Mouse (Mus musculus): Measurements from ENCODE around the gene Krtap4-8. TPM values are rescaled to one million over a fixed set of nuclear protein-coding genes. Genes with fewer than 3 reads are reported as not detected.
"Not testable (repeated sequence)": the region's sequence is repeated elsewhere in the genome, so short reads cannot be mapped to it uniquely, and the experiment has no call there.

Gene Krtap4-8
- total RNA-seq (2021): not detected
- long read RNA-seq, experiment 1: 0 reads
- long read RNA-seq, experiment 2: 0 reads

- DNase-seq: no peak
- intact Hi-C loops (cut with DNase I): no loop called here
These were observed at the start of gene Krtap4-8 for GRCm38 (mm10) chr11:99780604-99781003. Krtap4-8 (minus strand) TSS chr11:99780704.

- DNase-seq; intact Hi-C loops (cut with DNase I): not testable (repeated sequence)
These were observed 35.1 kb upstream of the Krtap4-8 start, which contains the start of gene Gm11564 for GRCm38 (mm10) chr11:99815566-99815965. Gm11564 (minus strand) TSS chr11:99815666.

- DNase-seq; intact Hi-C loops (cut with DNase I): not testable (repeated sequence)
These were observed 29.3 kb upstream of the Krtap4-8 start, which contains the start of gene Krtap4-13 for GRCm38 (mm10) chr11:99809792-99810191. Krtap4-13 (minus strand) TSS chr11:99809892.

GRCm38 (mm10) chr11:99804346-99804745 lies 23.8 kb upstream of the Krtap4-8 start, which contains the start of gene Gm11554:
Gm11554 (minus strand) TSS chr11:99804446.
- intact Hi-C loops (cut with DNase I); DNase-seq: not testable (repeated sequence)

DNA sequence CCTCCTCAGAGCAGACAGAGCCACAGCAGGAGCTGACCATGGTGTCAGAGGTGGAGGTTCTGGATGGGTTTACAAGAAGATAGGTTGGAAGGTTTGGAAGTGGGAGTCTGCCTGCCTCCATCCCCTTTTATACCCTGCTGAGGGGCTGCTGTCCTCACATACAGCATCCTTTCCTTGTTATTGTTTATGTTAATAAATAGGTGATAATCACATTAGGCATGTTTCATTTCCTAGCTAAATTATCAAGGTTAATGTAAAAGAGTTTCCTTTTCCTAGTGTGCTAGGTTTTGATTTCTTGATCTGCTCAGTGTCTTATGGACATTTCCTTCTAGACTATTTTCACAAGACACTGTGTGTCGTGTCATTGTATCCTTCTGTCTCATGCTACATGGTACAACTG lies 18.3 kb upstream of the Krtap4-8 start, which contains the start of gene Gm11569:
Gene Gm11569, minus strand, starts transcription at position 101 of the 400 bp plus-strand sequence.
- DNase-seq; intact Hi-C loops (cut with DNase I): not testable (repeated sequence)

- intact Hi-C loops (cut with DNase I): no loop called here
These were observed 12.9 kb upstream of the Krtap4-8 start, which contains the start of gene Gm11596 for GRCm38 (mm10) chr11:99793367-99793766. Gm11596 (minus strand) TSS chr11:99793467.

DNA sequence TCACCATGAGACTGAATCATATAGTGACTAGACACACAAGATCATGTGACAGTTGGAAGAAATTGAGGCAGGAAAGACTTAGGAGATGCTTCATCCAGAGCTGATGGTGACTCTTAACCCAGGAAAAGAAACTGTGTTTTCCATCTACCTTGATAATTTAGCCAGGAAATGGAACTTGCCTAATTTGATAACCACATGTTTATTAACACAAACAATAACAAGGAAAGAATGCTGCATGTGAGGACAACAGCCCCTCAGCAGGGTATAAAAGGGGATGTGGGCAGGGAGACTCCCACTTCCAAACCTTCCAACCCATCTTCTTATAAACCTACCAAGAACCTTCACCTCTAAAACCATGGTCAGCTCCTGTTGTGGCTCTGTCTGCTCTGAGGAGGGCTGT lies 4.4 kb upstream of the Krtap4-8 start, which contains the start of gene Krtap4-9:
Gene Krtap4-9, plus strand, starts transcription at position 301 of the 400 bp plus-strand sequence.
- DNase-seq; intact Hi-C loops (cut with DNase I): not testable (repeated sequence)

More at GRCm38 (mm10) chr11:99793367-99793766, 12.9 kb upstream of the Krtap4-8 start, which contains the start of gene Gm11596:
- DNase-seq: no peak

DNA sequence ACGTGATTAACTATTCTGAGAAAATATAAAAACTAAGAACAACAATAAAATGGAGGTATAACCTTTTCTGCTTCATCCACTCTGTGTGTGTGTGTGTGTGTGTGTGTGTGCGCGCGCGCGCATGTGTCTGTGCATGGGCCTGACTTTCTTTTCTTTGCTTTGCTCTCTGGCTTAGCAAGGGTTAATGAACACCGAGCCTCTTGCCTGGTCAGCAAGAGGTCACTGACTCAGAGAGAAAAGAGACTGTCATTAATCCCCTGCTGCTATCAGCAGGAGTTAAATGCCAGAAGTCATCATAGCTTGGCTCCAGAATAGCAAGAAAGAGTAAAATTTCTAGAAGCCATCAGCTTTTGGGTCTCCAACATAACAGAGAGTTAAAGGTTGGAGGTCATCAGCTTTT lies 2.1 kb downstream of the Krtap4-8 start:
- intact Hi-C loops (cut with DNase I): no loop called here
- no peak for DNase-seq

GRCm38 (mm10) chr11:99772813-99773212 lies 7.7 kb downstream of the Krtap4-8 start, which contains the start of gene Gm11595:
Gm11595 (minus strand) TSS chr11:99772913.
- DNase-seq; intact Hi-C loops (cut with DNase I): not testable (repeated sequence)

DNA sequence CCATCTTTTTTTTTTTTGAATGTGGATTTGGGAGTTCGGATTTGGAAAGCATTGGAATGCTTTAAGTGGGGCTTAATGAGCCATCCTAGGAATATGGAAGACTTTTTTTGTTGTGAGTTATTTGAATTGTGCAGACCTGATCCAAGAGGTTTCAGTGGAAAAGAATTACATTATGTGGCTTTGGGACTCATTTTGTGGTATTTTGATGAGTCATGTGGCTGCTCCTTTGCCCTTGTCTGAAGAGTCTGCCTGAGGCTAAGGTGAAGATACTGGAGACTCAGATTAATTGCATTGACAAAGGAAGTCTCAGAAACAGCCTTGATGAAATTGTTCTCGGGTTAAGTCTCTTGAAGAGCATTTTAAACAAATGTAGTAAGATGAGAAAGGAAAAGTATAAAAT lies 12.1 kb downstream of the Krtap4-8 start:
- intact Hi-C loops (cut with DNase I): no loop called here

GRCm38 (mm10) chr11:99758877-99759276 lies 21.6 kb downstream of the Krtap4-8 start:
- no peak for DNase-seq
- intact Hi-C loops (cut with DNase I): no loop called here

More for the DNA sequence above, 12.1 kb downstream of the Krtap4-8 start:
- no peak for DNase-seq

DNA sequence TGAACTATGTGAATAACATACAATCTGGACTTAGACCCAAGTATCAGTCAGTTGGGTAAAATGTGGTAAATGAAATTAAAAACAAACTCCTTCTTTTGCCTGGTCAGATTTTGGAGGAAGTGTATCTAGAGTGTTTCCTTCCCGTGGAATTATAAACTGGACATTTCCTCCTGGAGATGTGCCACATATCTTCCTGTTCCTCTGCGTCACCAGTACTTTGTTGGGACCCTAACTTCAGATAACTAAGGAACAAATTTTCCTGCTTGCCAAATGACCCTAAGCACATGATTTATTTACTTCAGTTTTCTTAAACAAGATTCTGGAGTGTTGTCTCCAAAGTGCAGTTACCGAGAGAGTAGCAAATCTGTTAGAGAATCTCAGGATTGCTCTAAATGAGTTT lies 36.5 kb downstream of the Krtap4-8 start:
- intact Hi-C loops (cut with DNase I): no loop called here
- no peak for DNase-seq

- no peak for DNase-seq
- intact Hi-C loops (cut with DNase I): no loop called here
These were observed 46.3 kb downstream of the Krtap4-8 start, which contains the start of gene Gm14180 for GRCm38 (mm10) chr11:99734190-99734589. Gm14180 (minus strand) TSS chr11:99734290.

Other genes with a start within 250 kb of the Krtap4-8 start
- not detected for gene Krt40, start 237.5 kb downstream of the Krtap4-8 start, total RNA-seq (2021)
- not detected for gene Krtap3-3, start 229.8 kb downstream of the Krtap4-8 start, total RNA-seq (2021)
- gene Krtap3-2, start 223.9 kb downstream of the Krtap4-8 start, total RNA-seq (2021): not detected
- gene Gm11939, start 221.2 kb downstream of the Krtap4-8 start, total RNA-seq (2021): not detected
- gene Krtap3-1, start 214.1 kb downstream of the Krtap4-8 start, total RNA-seq (2021): not detected
- not detected for gene Krtap1-5, start 199.7 kb downstream of the Krtap4-8 start, total RNA-seq (2021)
- not detected for gene Krtap1-4, start 197.1 kb downstream of the Krtap4-8 start, total RNA-seq (2021)
- not detected for gene Krtap1-3, start 189.4 kb downstream of the Krtap4-8 start, total RNA-seq (2021)
- not detected for gene Krtap9-3, start 182.6 kb downstream of the Krtap4-8 start, total RNA-seq (2021)
- gene Gm11938, start 177.4 kb downstream of the Krtap4-8 start, total RNA-seq (2021): not detected
- gene Gm11937, start 170.5 kb downstream of the Krtap4-8 start, total RNA-seq (2021): not detected
- not detected for gene Krtap2-4, start 165.9 kb downstream of the Krtap4-8 start, total RNA-seq (2021)
- gene Gm11562, start 160.3 kb downstream of the Krtap4-8 start, total RNA-seq (2021): not detected
- not detected for gene Krtap4-1, start 152.5 kb downstream of the Krtap4-8 start, total RNA-seq (2021)
- not detected for gene Krtap4-2, start 145.6 kb downstream of the Krtap4-8 start, total RNA-seq (2021)
- gene Krtap4-7, start 136.6 kb downstream of the Krtap4-8 start, total RNA-seq (2021): not detected
- gene Gm11555, start 130.5 kb downstream of the Krtap4-8 start, total RNA-seq (2021): not detected
- not detected for gene Gm11563, start 121.7 kb downstream of the Krtap4-8 start, total RNA-seq (2021)
- not detected for gene Krtap4-6, start 114.7 kb downstream of the Krtap4-8 start, total RNA-seq (2021)
- not detected for gene Gm14190, start 90.0 kb downstream of the Krtap4-8 start, total RNA-seq (2021)
- not detected for gene Gm14180, start 46.4 kb downstream of the Krtap4-8 start, total RNA-seq (2021)
- not detected for gene Gm11595, start 7.8 kb downstream of the Krtap4-8 start, total RNA-seq (2021)
- not detected for gene Krtap4-9, start 4.5 kb upstream of the Krtap4-8 start, total RNA-seq (2021)
- gene Gm11596, start 12.8 kb upstream of the Krtap4-8 start, total RNA-seq (2021): not detected
- gene Gm11569, start 18.2 kb upstream of the Krtap4-8 start, total RNA-seq (2021): not detected
- not detected for gene Gm11554, start 23.7 kb upstream of the Krtap4-8 start, total RNA-seq (2021)
- not detected for gene Krtap4-13, start 29.2 kb upstream of the Krtap4-8 start, total RNA-seq (2021)
- not detected for gene Gm11564, start 35.0 kb upstream of the Krtap4-8 start, total RNA-seq (2021)
- not detected for gene 2300003K06Rik, start 57.4 kb upstream of the Krtap4-8 start, total RNA-seq (2021)
- gene Krtap4-16, start 70.9 kb upstream of the Krtap4-8 start, total RNA-seq (2021): not detected
- not detected for gene Gm11568, start 77.2 kb upstream of the Krtap4-8 start, total RNA-seq (2021)
- gene Gm11559, start 83.8 kb upstream of the Krtap4-8 start, total RNA-seq (2021): not detected
- not detected for gene Krtap9-1, start 92.7 kb upstream of the Krtap4-8 start, total RNA-seq (2021)
- gene Gm11567, start 98.5 kb upstream of the Krtap4-8 start, total RNA-seq (2021): not detected
- gene Krtap31-1, start 127.2 kb upstream of the Krtap4-8 start, total RNA-seq (2021): not detected
- gene Gm11565, start 134.0 kb upstream of the Krtap4-8 start, total RNA-seq (2021): not detected
- gene Krtap31-2, start 155.6 kb upstream of the Krtap4-8 start, total RNA-seq (2021): not detected
- gene Krtap9-5, start 167.8 kb upstream of the Krtap4-8 start, total RNA-seq (2021): not detected
- gene Krtap29-1, start 198.3 kb upstream of the Krtap4-8 start, total RNA-seq (2021): not detected
- gene Krtap16-1, start 205.9 kb upstream of the Krtap4-8 start, total RNA-seq (2021): not detected
- not detected for gene Krtap17-1, start 213.3 kb upstream of the Krtap4-8 start, total RNA-seq (2021)
- not detected for gene Krt33a, start 235.5 kb upstream of the Krtap4-8 start, total RNA-seq (2021)
- not detected for gene Krt33b, start 249.2 kb upstream of the Krtap4-8 start, total RNA-seq (2021)